Mouse (Mus musculus): Measurements from ENCODE around the gene Relt. TPM values are rescaled to one million over a fixed set of nuclear protein-coding genes. Genes with fewer than 3 reads are reported as not detected.

Relt gene
- polyA plus RNA-seq, 1 experiment from 2014 or later = 4.8 TPM

DNA sequence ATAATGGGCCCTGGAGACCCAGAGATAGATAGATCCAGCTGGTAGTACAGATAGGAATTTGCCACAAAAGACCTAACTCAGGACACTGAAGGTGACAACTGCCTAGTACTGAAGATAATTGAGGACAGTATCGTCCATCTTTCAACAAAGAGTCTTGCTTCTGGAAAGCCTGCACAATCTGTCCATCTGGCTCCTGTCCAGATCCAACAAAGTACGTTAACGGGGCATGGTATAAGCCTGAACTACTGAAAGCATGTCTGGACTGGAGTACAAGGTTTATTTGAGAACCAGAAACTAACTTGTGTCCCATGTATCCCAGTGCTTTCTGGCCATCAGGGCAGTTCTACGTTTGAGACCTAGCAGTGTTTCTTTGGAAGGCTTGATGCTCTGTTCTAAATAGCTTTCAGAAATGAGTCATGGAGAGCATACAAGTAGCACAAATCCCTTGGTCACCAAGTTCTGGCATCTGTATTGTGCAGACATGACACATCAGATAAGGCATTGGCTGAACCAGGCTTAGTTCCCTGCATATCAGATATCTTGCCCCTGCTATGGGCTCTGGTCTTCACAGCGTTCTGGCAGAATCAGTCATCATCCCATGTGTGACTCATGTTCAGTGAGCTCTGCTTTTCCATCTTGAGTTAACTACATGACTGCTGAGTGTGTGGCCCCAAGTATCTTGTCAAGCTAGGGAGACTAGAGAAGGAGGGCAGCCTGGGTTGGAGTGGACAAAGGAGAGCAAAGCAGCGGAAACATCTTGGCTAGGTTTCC, 23.4 kb downstream of the Relt start:
- peaks cover 65% of the 10 kb centered on the region for H3K36me3 ChIP-seq (replicated peaks)
- H3K27me3 ChIP-seq (replicated peaks; ENCODE audit: low read depth, poor library complexity, severe bottlenecking) = no peaks in the 10 kb centered on the region
- H3K4me1 ChIP-seq = no peaks in the 10 kb centered on the region
- no peak overlapping the region for H3K4me3 ChIP-seq
- H3K27ac ChIP-seq (replicated peaks) = no peak overlapping the region
- no peaks in the 10 kb centered on the region for H3K9me3 ChIP-seq
- 90% methylated on average over 6 of the region's 6 CpGs for WGBS
- DNase-seq (ENCODE audit: low spot score) = no peak

DNA sequence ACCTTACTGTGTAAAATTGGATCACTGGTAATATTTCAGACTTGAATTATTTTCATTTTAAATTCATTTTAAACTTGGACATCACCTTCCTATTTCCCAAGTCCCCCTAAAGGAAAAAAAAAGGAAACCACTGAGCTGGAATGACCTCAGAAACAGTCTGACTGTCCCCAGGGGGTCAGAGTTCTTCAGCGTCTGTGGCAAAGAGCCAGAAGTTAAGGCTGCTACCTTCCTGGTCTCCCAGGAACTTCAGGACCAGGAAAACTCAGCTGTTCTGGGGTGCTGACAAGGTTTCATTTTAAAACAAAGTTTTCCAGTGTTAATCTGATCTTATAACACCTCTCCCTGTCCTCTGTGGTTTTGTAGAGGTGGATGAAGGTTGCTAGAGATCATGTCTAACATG, 25.5 kb downstream of the Relt start:
- no peak overlapping the region for H3K27ac ChIP-seq (replicated peaks)
- no peaks in the 10 kb centered on the region for H3K9me3 ChIP-seq
- WGBS = 69% methylated on average over 1 of the region's 1 CpGs
- peaks cover 78% of the 10 kb centered on the region for H3K36me3 ChIP-seq (replicated peaks)
- H3K4me1 ChIP-seq = no peaks in the 10 kb centered on the region
- H3K27me3 ChIP-seq (replicated peaks; ENCODE audit: low read depth, poor library complexity, severe bottlenecking) = no peaks in the 10 kb centered on the region
- DNase-seq (ENCODE audit: low spot score) = no peak
- no peak overlapping the region for H3K4me3 ChIP-seq

DNA sequence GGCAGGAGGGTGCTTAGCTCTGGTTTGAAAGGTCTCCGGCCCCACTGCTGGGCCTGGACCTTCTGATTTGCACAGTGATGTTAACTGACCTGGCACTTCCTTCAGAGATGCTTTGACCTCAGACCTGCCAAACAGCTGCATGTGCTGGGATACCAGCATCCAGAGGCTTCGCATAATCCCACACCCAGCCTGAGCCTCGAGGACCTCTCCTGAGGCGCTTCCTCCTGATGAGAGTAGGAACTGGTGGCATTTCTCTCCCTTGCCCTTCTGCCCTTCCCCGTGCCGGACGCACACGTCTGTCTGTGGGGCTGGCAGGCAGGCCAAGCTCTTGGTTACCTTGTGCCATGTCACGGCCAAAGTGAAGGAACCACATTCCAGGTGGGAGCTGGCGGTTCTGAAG, 26.6 kb downstream of the Relt start:
- peaks cover 71% of the 10 kb centered on the region for H3K36me3 ChIP-seq (replicated peaks)
- no peak overlapping the region for H3K4me3 ChIP-seq
- H3K27me3 ChIP-seq (replicated peaks; ENCODE audit: low read depth, poor library complexity, severe bottlenecking) = no peaks in the 10 kb centered on the region
- no peak overlapping the region for H3K27ac ChIP-seq (replicated peaks)
- no peaks in the 10 kb centered on the region for H3K9me3 ChIP-seq
- H3K4me1 ChIP-seq = no peaks in the 10 kb centered on the region
- 86% methylated on average over 10 of the region's 10 CpGs for WGBS
- no peak for DNase-seq (ENCODE audit: low spot score)

DNA sequence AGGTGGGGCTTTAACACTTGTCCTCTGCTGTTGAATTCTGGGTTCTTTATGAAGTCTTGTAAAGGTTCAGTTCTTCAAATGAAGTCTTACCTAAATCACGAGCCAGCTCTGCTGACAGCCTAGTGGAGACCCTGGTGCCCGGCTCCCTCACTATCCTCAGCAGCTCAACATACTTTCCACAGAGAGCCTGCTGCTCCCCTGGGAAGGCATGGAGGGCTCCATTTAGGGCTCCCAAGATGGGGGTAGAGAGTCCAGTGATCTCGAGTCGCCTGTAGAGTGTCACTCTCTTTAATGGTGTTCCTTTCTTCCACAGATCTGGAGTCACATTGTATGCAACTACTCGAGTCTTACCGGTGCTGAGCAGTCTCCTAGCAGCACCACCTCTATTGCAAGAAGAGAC, 27.5 kb downstream of the Relt start:
- Histone ChIP-seq H3K4me1 (no peaks in the 10 kb centered on the region), H3K36me3 (replicated peaks) (peaks cover 73% of the 10 kb centered on the region), H3K27me3 (replicated peaks; ENCODE audit: low read depth, poor library complexity, severe bottlenecking) (no peaks in the 10 kb centered on the region), H3K9me3 (no peaks in the 10 kb centered on the region), H3K4me3 (no peak overlapping the region), H3K27ac (replicated peaks) (no peak overlapping the region)
- no peak for DNase-seq (ENCODE audit: low spot score)
- 88% methylated on average over 6 of the region's 6 CpGs for WGBS

DNA sequence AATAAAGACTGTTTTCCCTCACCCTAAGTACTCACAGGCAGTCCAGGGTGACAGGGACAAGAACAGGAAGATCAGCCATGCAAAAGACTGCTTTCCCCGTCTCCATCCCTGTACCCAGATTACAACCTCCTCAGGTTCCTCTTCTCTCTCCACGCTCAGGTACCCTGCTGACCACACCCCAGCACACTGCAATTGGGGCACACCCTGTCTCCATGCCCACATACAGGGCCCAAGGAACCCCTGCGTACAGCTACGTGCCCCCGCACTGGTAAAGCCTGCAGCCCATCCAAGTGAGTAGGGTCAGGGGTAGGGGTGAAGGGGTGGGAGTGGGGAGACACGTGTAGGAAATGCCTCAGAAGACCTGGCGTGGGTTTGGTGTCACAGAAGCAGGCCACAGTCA, 28.1 kb downstream of the Relt start:
- H3K4me3 ChIP-seq = no peak overlapping the region
- no peaks in the 10 kb centered on the region for H3K27me3 ChIP-seq (replicated peaks; ENCODE audit: low read depth, poor library complexity, severe bottlenecking)
- no peaks in the 10 kb centered on the region for H3K9me3 ChIP-seq
- H3K4me1 ChIP-seq = no peaks in the 10 kb centered on the region
- H3K36me3 ChIP-seq (replicated peaks) = peaks cover 73% of the 10 kb centered on the region
- no peak overlapping the region for H3K27ac ChIP-seq (replicated peaks)
- DNase-seq (ENCODE audit: low spot score) = no peak
- 89% methylated on average over 7 of the region's 7 CpGs for WGBS

DNA sequence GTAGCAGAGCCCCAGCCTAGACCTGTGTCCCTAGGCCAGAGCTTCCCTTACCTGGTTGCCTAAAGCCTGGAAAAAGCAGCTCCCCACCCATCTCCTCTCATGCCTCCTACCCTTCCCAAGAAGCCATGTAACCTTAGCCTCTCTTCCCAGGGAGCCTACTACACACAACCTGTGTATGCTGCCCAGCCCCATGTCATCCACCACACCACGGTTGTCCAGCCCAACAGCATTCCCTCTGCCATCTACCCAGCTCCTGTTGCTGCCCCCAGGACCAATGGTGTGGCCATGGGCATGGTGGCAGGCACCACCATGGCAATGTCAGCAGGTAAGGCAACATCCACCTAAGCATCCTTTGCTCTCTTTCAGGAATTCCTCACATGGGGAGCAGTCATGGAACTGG, 29.4 kb downstream of the Relt start:
- DNase-seq (ENCODE audit: low spot score) = no peak
- no peaks in the 10 kb centered on the region for H3K27me3 ChIP-seq (replicated peaks; ENCODE audit: low read depth, poor library complexity, severe bottlenecking)
- H3K4me3 ChIP-seq = no peak overlapping the region
- no peaks in the 10 kb centered on the region for H3K4me1 ChIP-seq
- no peak overlapping the region for H3K27ac ChIP-seq (replicated peaks)
- no peaks in the 10 kb centered on the region for H3K9me3 ChIP-seq
- peaks cover 68% of the 10 kb centered on the region for H3K36me3 ChIP-seq (replicated peaks)
- whole genome bisulfite sequencing = 81% methylated on average over 1 of the region's 1 CpGs

- Histone ChIP-seq H3K4me1 (no peaks in the 10 kb centered on the region), H3K9me3 (no peaks in the 10 kb centered on the region), H3K36me3 (replicated peaks) (peaks cover 34% of the 10 kb centered on the region), H3K27ac (replicated peaks) (no peak overlapping the region), H3K4me3 (no peak overlapping the region), H3K27me3 (replicated peaks; ENCODE audit: low read depth, poor library complexity, severe bottlenecking) (no peaks in the 10 kb centered on the region)
- WGBS = 93% methylated on average over 2 of the region's 2 CpGs
- no peak for DNase-seq (ENCODE audit: low spot score)
Measured at GRCm38 (mm10) chr7:100828549-100828948, 34.7 kb downstream of the Relt start.

DNA sequence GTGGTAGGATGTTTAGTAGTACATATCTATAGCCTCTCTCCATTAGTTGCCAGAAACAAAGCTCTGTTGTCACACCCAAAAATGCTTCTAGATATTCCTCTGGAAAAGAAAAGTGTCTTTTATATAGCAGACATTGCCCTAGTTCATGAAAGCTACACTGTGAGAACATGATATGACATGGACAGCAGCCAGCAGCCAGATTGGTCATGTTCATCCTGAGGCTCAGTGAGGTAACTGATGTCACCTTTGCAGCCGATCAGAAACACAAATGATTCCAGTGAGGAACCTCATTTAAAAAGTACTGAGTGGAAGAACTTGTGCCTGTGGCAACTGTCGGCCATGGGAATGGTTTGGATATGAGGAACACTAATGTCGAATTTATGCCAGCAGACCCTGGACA, 38.6 kb downstream of the Relt start:
- H3K4me1 ChIP-seq = no peaks in the 10 kb centered on the region

DNA sequence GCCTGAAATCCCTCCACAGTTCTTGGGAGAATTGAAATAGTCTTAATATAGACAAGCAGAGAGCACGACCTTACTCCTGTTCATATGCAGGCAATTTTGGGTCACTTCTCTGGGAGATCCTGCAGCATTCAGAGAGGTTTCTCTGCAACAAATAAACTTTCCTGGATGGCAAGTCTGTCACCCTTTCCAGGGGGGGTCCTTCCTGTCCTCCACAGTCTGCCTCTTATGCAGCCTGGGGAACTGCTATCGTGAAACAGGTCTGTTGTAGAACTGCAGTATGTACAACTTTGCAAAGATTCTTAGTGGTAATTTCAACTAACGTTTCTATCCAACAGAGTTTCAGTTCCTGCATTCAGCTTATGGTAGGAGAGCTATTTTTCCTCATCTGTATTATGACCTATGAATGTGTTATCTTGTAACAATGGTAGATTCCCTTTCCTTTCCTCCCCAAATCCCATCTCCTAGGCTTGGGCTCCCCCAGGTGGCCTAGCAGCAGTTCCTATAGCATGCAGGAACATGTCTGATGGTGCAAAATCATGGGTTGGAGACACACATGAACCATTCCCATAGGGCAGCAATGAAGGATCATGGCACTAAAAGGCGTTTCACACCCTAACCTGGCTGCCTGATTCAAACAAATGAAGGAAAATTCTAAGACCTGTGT, 44.7 kb downstream of the Relt start:
- Histone ChIP-seq H3K9me3 (no peaks in the 10 kb centered on the region), H3K36me3 (replicated peaks) (0 out of 2 replicates have a peak, but pooled peaks cover 11% of the 10 kb centered on the region), H3K27me3 (replicated peaks; ENCODE audit: low read depth, poor library complexity, severe bottlenecking) (no peaks in the 10 kb centered on the region), H3K27ac (replicated peaks) (no peak overlapping the region), H3K4me1 (peaks cover 18% of the 10 kb centered on the region), H3K4me3 (no peak overlapping the region)
- WGBS = 90% methylated on average over 4 of the region's 4 CpGs
- DNase-seq (ENCODE audit: low spot score) = no peak

More for the DNA sequence above, 38.6 kb downstream of the Relt start:
- no peak overlapping the region for H3K27ac ChIP-seq (replicated peaks)
- DNase-seq (ENCODE audit: low spot score) = no peak
- H3K9me3 ChIP-seq = no peaks in the 10 kb centered on the region
- H3K4me3 ChIP-seq = no peak overlapping the region
- peaks cover 23% of the 10 kb centered on the region for H3K36me3 ChIP-seq (replicated peaks)
- 88% methylated on average over 3 of the region's 3 CpGs for WGBS
- no peaks in the 10 kb centered on the region for H3K27me3 ChIP-seq (replicated peaks; ENCODE audit: low read depth, poor library complexity, severe bottlenecking)

GRCm38 (mm10) chr7:100817442-100817760, 45.8 kb downstream of the Relt start:
- no peak overlapping the region for H3K4me3 ChIP-seq
- WGBS = 72% methylated on average over 2 of the region's 2 CpGs
- no peak overlapping the region for H3K27ac ChIP-seq (replicated peaks)
- DNase-seq (ENCODE audit: low spot score) = no peak
- H3K9me3 ChIP-seq = no peaks in the 10 kb centered on the region
- peaks cover 13% of the 10 kb centered on the region; the same call in 1 of the 2 replicates for H3K36me3 ChIP-seq (replicated peaks)
- H3K4me1 ChIP-seq = peaks cover 18% of the 10 kb centered on the region
- H3K27me3 ChIP-seq (replicated peaks; ENCODE audit: low read depth, poor library complexity, severe bottlenecking) = no peaks in the 10 kb centered on the region

DNA sequence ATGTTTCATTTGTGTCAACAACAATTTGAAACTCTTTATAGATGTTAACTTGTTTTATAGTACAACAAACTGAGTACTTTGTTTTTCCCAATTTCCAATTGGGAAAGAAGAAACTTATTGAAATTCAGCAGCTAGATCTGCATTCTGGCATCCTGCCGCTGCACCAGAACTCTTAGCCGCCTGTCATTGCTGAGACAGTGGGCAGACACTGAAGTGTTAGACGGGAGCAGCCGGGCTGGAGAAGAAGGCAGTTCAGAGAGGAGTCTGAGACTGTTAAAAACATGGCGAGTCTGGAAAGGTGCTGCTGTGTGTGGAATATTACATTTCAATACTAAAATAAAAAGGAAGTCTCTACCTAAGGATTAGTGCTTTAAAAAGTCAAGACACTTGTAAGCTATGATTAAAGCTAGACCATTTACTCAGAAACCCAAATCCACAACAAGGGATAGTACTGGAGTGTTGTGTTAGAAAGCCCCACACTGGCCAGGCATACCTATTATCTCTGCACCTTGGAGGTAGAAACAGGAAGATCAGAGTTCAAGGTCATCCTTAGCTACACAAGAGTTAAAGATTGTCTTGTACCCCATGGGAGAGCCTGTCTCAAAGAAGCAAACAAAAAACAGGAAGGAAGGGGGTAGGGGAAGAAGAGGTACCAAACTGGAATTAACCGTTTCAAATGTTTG, 46.3 kb downstream of the Relt start:
- WGBS = 77% methylated on average over 6 of the region's 6 CpGs
- Histone ChIP-seq H3K27ac (replicated peaks) (no peak overlapping the region), H3K36me3 (replicated peaks) (peaks cover 13% of the 10 kb centered on the region; the same call in 1 of the 2 replicates), H3K27me3 (replicated peaks; ENCODE audit: low read depth, poor library complexity, severe bottlenecking) (no peaks in the 10 kb centered on the region), H3K9me3 (no peaks in the 10 kb centered on the region), H3K4me1 (peaks cover 18% of the 10 kb centered on the region), H3K4me3 (no peak overlapping the region)
- no peak for DNase-seq (ENCODE audit: low spot score)

- DNase-seq (ENCODE audit: low spot score) = peak; percentile 29
- H3K9me3 ChIP-seq = no peaks in the 10 kb centered on the region
- H3K4me1 ChIP-seq = peaks cover 18% of the 10 kb centered on the region
- H3K36me3 ChIP-seq (replicated peaks) = peaks cover 13% of the 10 kb centered on the region; the same call in 1 of the 2 replicates
- H3K27me3 ChIP-seq (replicated peaks; ENCODE audit: low read depth, poor library complexity, severe bottlenecking) = no peaks in the 10 kb centered on the region
- WGBS = 54% methylated on average over 8 of the region's 8 CpGs
- no peak overlapping the region for H3K4me3 ChIP-seq
- no peak overlapping the region for H3K27ac ChIP-seq (replicated peaks)
Measured at GRCm38 (mm10) chr7:100815900-100816570, 47.2 kb downstream of the Relt start.

Measured in embryonic facial prominence, embryonic 10.5 days (tissue).